Mouse (Mus musculus): ENCODE measurements around the gene Mrpl10.

- TF ChIP-seq CTCF (IDR thresholded peaks at IDR 0.05) (no peak), EP300 (IDR thresholded peaks at IDR 0.05) (no peak)
Measured at GRCm38 (mm10) chr11:96996773-96997379, 44.5 kb upstream of the Mrpl10 start.

Data from lung, postnatal 0 days (tissue).